Mouse (Mus musculus) neural tube, embryonic 11.5 days (tissue): ENCODE measurements around the gene Upk3b. TPM values are rescaled to one million over a fixed set of nuclear protein-coding genes. Genes with fewer than 3 reads are reported as not detected.
A peak's percentile ranks its signal among the peaks of the same experiment; 100 is the strongest.

ENCODE experiments used
- ATAC-seq: fragments of 200-750 bp; cut with Nextera tagmentation; 2 replicates; pipeline ENCODE4 v1.8.0; 2017; ENCODE audit warnings: moderate number of reproducible peaks, mild to moderate bottlenecking, moderate TSS enrichment, moderate library complexity; ENCODE audit not compliant: insufficient read depth, low FRiP score, low TSS enrichment
- DNase-seq: peaks from one replicate; pipeline ENCODE4 v3.0.0-alpha.2; 2015; ENCODE audit warnings: low spot score
- H3K27ac ChIP-seq: fragments of 300-500 bp; sonication (generic); 2 replicates; pipeline ENCODE4 v1.5.1; 2014; ENCODE audit warnings: low read depth, mild to moderate bottlenecking, low read length
- H3K27me3 ChIP-seq: fragments of 300-500 bp; sonication (generic); 2 replicates; pipeline ENCODE4 v1.6.1; 2014; ENCODE audit warnings: mild to moderate bottlenecking, low read length, mixed read lengths; ENCODE audit not compliant: control insufficient read depth, insufficient read depth
- H3K36me3 ChIP-seq: fragments of 300-500 bp; sonication (generic); 2 replicates; pipeline ENCODE4 v1.6.1; 2014; ENCODE audit warnings: mild to moderate bottlenecking, low read length, moderate library complexity, mixed read lengths; ENCODE audit not compliant: control insufficient read depth, insufficient read depth
- H3K4me1 ChIP-seq: fragments of 300-500 bp; sonication (generic); 2 replicates; pipeline ENCODE4 v1.6.1; 2014; ENCODE audit warnings: low read length, mixed read lengths; ENCODE audit not compliant: control insufficient read depth, insufficient read depth
- H3K4me2 ChIP-seq: fragments of 300-500 bp; sonication (generic); 2 replicates; pipeline ENCODE4 v1.6.1; 2014; ENCODE audit warnings: low read depth, mild to moderate bottlenecking, moderate library complexity
- H3K4me3 ChIP-seq: fragments of 300-500 bp; sonication (generic); 2 replicates; pipeline ENCODE4 v1.5.1; 2014; ENCODE audit warnings: low read depth, low read length
- H3K9ac ChIP-seq: fragments of 300-500 bp; sonication (generic); 2 replicates; pipeline ENCODE4 v1.6.1; 2014; ENCODE audit warnings: mild to moderate bottlenecking, low read length
- H3K9me3 ChIP-seq: fragments of 300-500 bp; sonication (generic); 2 replicates; pipeline ENCODE4 v1.6.1; 2016; ENCODE audit warnings: low read length; ENCODE audit not compliant: control insufficient read depth
- WGBS: fragments of 180-500 bp; shearing (Covaris S2); extraction: QIAGEN DNeasy Blood & Tissue Kit; methylation state at CpG from one replicate; pipeline ENCODE4 v1.1.7; 2014; 5-methylcytosine and 5-hydroxymethylcytosine counted together
- polyA plus RNA-seq: library from polyadenylated mRNA; unstranded; fragments of >200 nt; fragmentation: Nextera tagmentation; extraction: Ambion mirVana; gene quantifications from 2 replicates; pipeline ENCODE4 v1.2.1, GENCODE M21; 2014

The Upk3b gene
- polyA plus RNA-seq, 1 experiment from 2014 or later = 0.31 TPM

GRCm38 (mm10) chr5:136076284-136076683, 38.0 kb downstream of the Upk3b start:
- WGBS = 61% methylated on average over 7 of the region's 7 CpGs
- no peaks in the 10 kb centered on the region for H3K4me1 ChIP-seq
- H3K9me3 ChIP-seq = no peaks in the 10 kb centered on the region
- no peak overlapping the region for H3K9ac ChIP-seq
- H3K27ac ChIP-seq = no peak overlapping the region
- H3K4me2 ChIP-seq = no peak overlapping the region
- no peaks in the 10 kb centered on the region for H3K36me3 ChIP-seq
- DNase-seq (no peak), ATAC-seq (no peak)
- H3K4me3 ChIP-seq = no peak overlapping the region
- H3K27me3 ChIP-seq = no peaks in the 10 kb centered on the region

- Histone ChIP-seq H3K9me3 (no peaks in the 10 kb centered on the region), H3K36me3 (no peaks in the 10 kb centered on the region), H3K9ac (no peak overlapping the region), H3K27me3 (no peaks in the 10 kb centered on the region), H3K4me2 (no peak overlapping the region), H3K4me3 (no peak overlapping the region), H3K27ac (no peak overlapping the region), H3K4me1 (no peaks in the 10 kb centered on the region)
- ATAC-seq = no peak
- DNase-seq = no peak
- 84% methylated on average over 9 of the region's 9 CpGs for WGBS
These were observed 38.8 kb downstream of the Upk3b start for GRCm38 (mm10) chr5:136077001-136077550.

- Histone ChIP-seq H3K9me3 (no peaks in the 10 kb centered on the region), H3K27ac (no peak overlapping the region), H3K27me3 (no peaks in the 10 kb centered on the region), H3K4me3 (no peak overlapping the region), H3K4me1 (no peaks in the 10 kb centered on the region), H3K4me2 (no peak overlapping the region), H3K36me3 (no peaks in the 10 kb centered on the region), H3K9ac (no peak overlapping the region)
- 93% methylated on average over 5 of the region's 5 CpGs for WGBS
- DNase-seq (no peak), ATAC-seq (no peak)
These were observed 39.8 kb downstream of the Upk3b start for GRCm38 (mm10) chr5:136078136-136078535.

- Histone ChIP-seq H3K4me1 (peaks cover 8% of the 10 kb centered on the region; the same call in 1 of the 2 replicates), H3K4me2 (no peak overlapping the region), H3K27ac (no peak overlapping the region), H3K4me3 (no peak overlapping the region), H3K9me3 (no peaks in the 10 kb centered on the region), H3K27me3 (peaks cover 8% of the 10 kb centered on the region), H3K36me3 (no peaks in the 10 kb centered on the region; the same call in 1 of the 2 replicates), H3K9ac (no peak overlapping the region)
- no peak for ATAC-seq
- no peak for DNase-seq
- WGBS = 79% methylated on average over 4 of the region's 4 CpGs
These were observed 44.0 kb downstream of the Upk3b start for GRCm38 (mm10) chr5:136082345-136082744.

GRCm38 (mm10) chr5:136083669-136084107, 45.4 kb downstream of the Upk3b start, which contains the start of gene Rasa4:
Gene Rasa4 (plus strand): TSS chr5:136083916.
- DNase-seq (peak; percentile 96), ATAC-seq (peak; percentile 96)
- Histone ChIP-seq H3K9ac (peak within 1 kb of the TSS; percentile 51), H3K4me2 (peak within 1 kb of the TSS; percentile 89), H3K9me3 (no peaks in the 10 kb centered on the region), H3K27ac (no peak within 1 kb of the TSS), H3K4me3 (peak within 1 kb of the TSS; percentile 39), H3K36me3 (no peaks in the 10 kb centered on the region; the same call in 1 of the 2 replicates), H3K27me3 (peaks cover 8% of the 10 kb centered on the region), H3K4me1 (peaks cover 8% of the 10 kb centered on the region; the same call in 1 of the 2 replicates)
- under 1% methylated on average over 28 of the region's 28 CpGs for WGBS

GRCm38 (mm10) chr5:136084144-136084881, 46.0 kb downstream of the Upk3b start:
- peak; percentile 19 for DNase-seq
- H3K9me3 ChIP-seq = no peaks in the 10 kb centered on the region
- no peaks in the 10 kb centered on the region; the same call in 1 of the 2 replicates for H3K36me3 ChIP-seq
- H3K4me1 ChIP-seq = peaks cover 8% of the 10 kb centered on the region; the same call in 1 of the 2 replicates
- peaks cover 8% of the 10 kb centered on the region for H3K27me3 ChIP-seq
- peak overlapping the region; percentile 39 for H3K4me3 ChIP-seq
- ATAC-seq = peak; percentile 30
- H3K4me2 ChIP-seq = peak overlapping the region; percentile 89
- WGBS = 3% methylated on average over 23 of the region's 23 CpGs
- peak overlapping the region; percentile 51 for H3K9ac ChIP-seq
- H3K27ac ChIP-seq = no peak overlapping the region

GRCm38 (mm10) chr5:136084891-136085651, 46.8 kb downstream of the Upk3b start:
- no peak overlapping the region for H3K9ac ChIP-seq
- no peaks in the 10 kb centered on the region for H3K9me3 ChIP-seq
- DNase-seq (peak; percentile 66), ATAC-seq (0 out of 2 replicates have a peak, but pooled peaks have one; percentile 42)
- H3K27me3 ChIP-seq = peaks cover 8% of the 10 kb centered on the region
- no peak overlapping the region for H3K27ac ChIP-seq
- peak overlapping the region; percentile 39; the same call in 1 of the 2 replicates for H3K4me3 ChIP-seq
- H3K36me3 ChIP-seq = no peaks in the 10 kb centered on the region; the same call in 1 of the 2 replicates
- H3K4me2 ChIP-seq = peak overlapping the region; percentile 89
- 5% methylated on average over 18 of the region's 21 CpGs for WGBS
- peaks cover 8% of the 10 kb centered on the region; the same call in 1 of the 2 replicates for H3K4me1 ChIP-seq

GRCm38 (mm10) chr5:136086290-136086689, 48.0 kb downstream of the Upk3b start:
- ATAC-seq (no peak), DNase-seq (no peak)
- Histone ChIP-seq H3K27ac (no peak overlapping the region), H3K9ac (no peak overlapping the region), H3K9me3 (no peaks in the 10 kb centered on the region), H3K4me3 (no peak overlapping the region), H3K27me3 (peaks cover 8% of the 10 kb centered on the region), H3K4me2 (no peak overlapping the region), H3K4me1 (peaks cover 8% of the 10 kb centered on the region; the same call in 1 of the 2 replicates), H3K36me3 (no peaks in the 10 kb centered on the region; the same call in 1 of the 2 replicates)
- 89% methylated on average over 8 of the region's 8 CpGs for WGBS
